Mouse (Mus musculus) intestine, embryonic 14.5 days (tissue): Measurements from ENCODE around the gene Acsl5. TPM values are rescaled to one million over a fixed set of nuclear protein-coding genes. Genes with fewer than 3 reads are reported as not detected.

ENCODE experiments used
- ATAC-seq: fragments of 200-750 bp; cut with Nextera tagmentation; replicated peaks from 2 replicates; pipeline ENCODE4 v1.8.0; 2017; ENCODE audit warnings: low read depth, moderate number of reproducible peaks, moderate TSS enrichment, moderate library complexity; ENCODE audit not compliant: low FRiP score, low TSS enrichment
- DNase-seq: peaks from one replicate; pipeline ENCODE4 v3.0.0-alpha.2; 2018; ENCODE audit warnings: low spot score
- H3K27ac ChIP-seq: fragments of 300-500 bp; sonication (generic); 2 replicates; pipeline ENCODE4 v1.5.1; 2014; ENCODE audit warnings: low read depth, mild to moderate bottlenecking, control low read depth
- H3K27me3 ChIP-seq: fragments of 300-500 bp; sonication (generic); replicated peaks from 2 replicates; pipeline ENCODE4 v1.6.1; 2014; ENCODE audit warnings: low read length, control low read depth; ENCODE audit not compliant: control insufficient read depth, insufficient read depth
- H3K36me3 ChIP-seq: fragments of 300-500 bp; sonication (generic); 2 replicates; pipeline ENCODE4 v1.6.1; 2014; ENCODE audit warnings: low read length, control low read depth; ENCODE audit not compliant: control insufficient read depth, insufficient read depth
- H3K4me1 ChIP-seq: fragments of 300-500 bp; sonication (generic); replicated peaks from 2 replicates; pipeline ENCODE4 v1.6.1; 2014; ENCODE audit warnings: low read length, control low read depth, mixed read lengths; ENCODE audit not compliant: control insufficient read depth, insufficient read depth
- H3K4me2 ChIP-seq: fragments of 300-500 bp; sonication (generic); 2 replicates; pipeline ENCODE4 v1.6.1; 2014; ENCODE audit warnings: low read length
- H3K4me3 ChIP-seq: fragments of 300-500 bp; sonication (generic); 2 replicates; pipeline ENCODE4 v1.5.1; 2014; ENCODE audit warnings: low read depth, low read length, control low read depth, mixed read lengths
- H3K9ac ChIP-seq: fragments of 300-500 bp; sonication (generic); 2 replicates; pipeline ENCODE4 v1.6.1; 2014; ENCODE audit warnings: mild to moderate bottlenecking, low read length
- H3K9me3 ChIP-seq: fragments of 300-500 bp; sonication (generic); 2 replicates; pipeline ENCODE4 v1.6.1; 2016; ENCODE audit warnings: low read length, control low read depth; ENCODE audit not compliant: control insufficient read depth
- WGBS: fragments of 180-500 bp; shearing (Covaris S2); extraction: QIAGEN DNeasy Blood & Tissue Kit; methylation state at CpG from one replicate; pipeline ENCODE4 v1.1.7; 2014; 5-methylcytosine and 5-hydroxymethylcytosine counted together
- polyA plus RNA-seq: library from polyadenylated mRNA; unstranded; fragments of >200 nt; fragmentation: Nextera tagmentation; extraction: Ambion mirVana; gene quantifications from 2 replicates; pipeline ENCODE4 v1.2.1, GENCODE M21; 2014

The Acsl5 gene
- polyA plus RNA-seq, 1 experiment from 2014 or later, result 86.5 TPM

DNA sequence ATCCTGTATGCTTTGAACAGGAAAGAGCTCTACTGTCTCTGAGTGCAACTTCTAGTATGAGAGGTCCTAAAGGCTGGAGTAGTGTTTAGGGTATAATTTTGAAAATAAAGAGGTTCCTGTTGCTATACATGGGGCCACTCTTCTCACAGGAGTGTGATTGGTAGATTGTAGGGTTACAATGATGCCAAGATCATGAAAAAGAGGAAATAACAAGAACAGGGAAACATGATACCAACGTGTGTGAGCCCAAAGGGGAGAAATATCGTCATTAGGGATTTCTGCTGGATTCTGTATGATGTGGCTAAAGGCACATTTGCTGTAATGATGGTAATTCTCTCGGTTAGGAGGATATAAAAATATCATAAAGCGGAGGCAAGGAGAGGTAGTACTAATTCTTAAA, 34.3 kb downstream of the Acsl5 start:
- H3K4me2 ChIP-seq, result no peak overlapping the region
- 88% methylated on average over 4 of the region's 4 CpGs for WGBS
- no peaks in the 10 kb centered on the region for H3K27me3 ChIP-seq
- no peak overlapping the region for H3K27ac ChIP-seq
- peaks cover 58% of the 10 kb centered on the region for H3K36me3 ChIP-seq
- H3K4me1 ChIP-seq, result no peaks in the 10 kb centered on the region
- no peak overlapping the region for H3K4me3 ChIP-seq
- no peaks in the 10 kb centered on the region for H3K9me3 ChIP-seq
- H3K9ac ChIP-seq, result no peak overlapping the region
- ATAC-seq (no peak), DNase-seq (no peak)

DNA sequence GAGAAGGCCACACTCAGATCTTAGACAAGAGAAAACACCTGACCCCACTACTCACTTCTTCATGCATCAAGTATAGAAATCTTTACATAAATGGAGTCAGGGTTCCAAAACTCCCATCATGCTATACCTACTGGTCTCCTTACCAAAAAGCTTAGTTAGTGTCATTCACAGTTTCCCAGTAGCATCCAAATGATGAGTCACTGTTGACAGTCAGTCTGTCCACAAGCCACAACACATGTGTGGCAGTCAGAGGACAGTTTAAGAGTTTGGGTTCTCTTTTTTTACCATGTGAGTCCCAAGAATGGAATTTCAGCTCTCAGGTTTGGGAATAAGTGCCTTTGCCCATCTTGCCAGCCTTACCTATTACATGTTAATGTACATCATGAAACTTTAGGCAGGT, 37.2 kb downstream of the Acsl5 start:
- H3K27ac ChIP-seq, result no peak overlapping the region
- no peaks in the 10 kb centered on the region for H3K9me3 ChIP-seq
- ATAC-seq (no peak), DNase-seq (no peak)
- no peaks in the 10 kb centered on the region for H3K27me3 ChIP-seq
- no peak overlapping the region for H3K4me3 ChIP-seq
- H3K4me2 ChIP-seq, result no peak overlapping the region
- H3K9ac ChIP-seq, result no peak overlapping the region
- no peaks in the 10 kb centered on the region for H3K4me1 ChIP-seq
- H3K36me3 ChIP-seq, result peaks cover 47% of the 10 kb centered on the region

DNA sequence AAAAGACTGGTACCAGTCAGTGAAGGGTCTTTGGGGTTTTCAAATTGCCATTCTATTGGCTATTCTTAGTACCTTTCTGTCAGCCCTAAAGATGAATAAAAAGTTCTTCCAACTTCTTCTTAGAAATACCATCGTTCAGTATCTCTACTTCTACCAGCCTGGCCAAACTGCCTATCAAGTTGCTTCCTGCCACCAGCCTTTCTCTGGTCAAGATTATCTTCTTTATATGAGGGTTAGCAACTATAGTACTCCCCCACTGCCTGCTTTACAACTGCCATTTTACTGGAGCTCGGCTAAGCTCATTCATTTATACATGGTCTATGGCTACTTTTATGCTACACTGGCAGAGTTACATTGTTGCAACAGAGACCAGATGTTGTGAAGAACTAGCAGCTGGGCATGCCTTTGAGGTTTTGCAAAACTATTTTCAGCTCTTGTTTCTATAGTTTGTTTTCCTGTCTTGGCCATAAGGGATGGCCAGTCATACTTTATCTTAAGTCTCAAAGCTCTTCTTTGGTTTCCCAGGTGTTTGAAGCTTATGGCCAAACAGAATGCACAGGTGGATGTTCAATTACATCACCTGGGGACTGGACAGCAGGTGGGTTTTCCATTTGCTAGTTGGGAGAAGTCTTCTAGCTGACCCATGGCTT, 39.0 kb downstream of the Acsl5 start:
- Histone ChIP-seq H3K9me3 (no peaks in the 10 kb centered on the region), H3K27me3 (no peaks in the 10 kb centered on the region), H3K9ac (no peak overlapping the region), H3K4me1 (no peaks in the 10 kb centered on the region), H3K4me3 (no peak overlapping the region), H3K36me3 (peaks cover 53% of the 10 kb centered on the region), H3K4me2 (no peak overlapping the region), H3K27ac (no peak overlapping the region)
- ATAC-seq (no peak), DNase-seq (no peak)
- WGBS, result 83% methylated on average over 2 of the region's 2 CpGs

DNA sequence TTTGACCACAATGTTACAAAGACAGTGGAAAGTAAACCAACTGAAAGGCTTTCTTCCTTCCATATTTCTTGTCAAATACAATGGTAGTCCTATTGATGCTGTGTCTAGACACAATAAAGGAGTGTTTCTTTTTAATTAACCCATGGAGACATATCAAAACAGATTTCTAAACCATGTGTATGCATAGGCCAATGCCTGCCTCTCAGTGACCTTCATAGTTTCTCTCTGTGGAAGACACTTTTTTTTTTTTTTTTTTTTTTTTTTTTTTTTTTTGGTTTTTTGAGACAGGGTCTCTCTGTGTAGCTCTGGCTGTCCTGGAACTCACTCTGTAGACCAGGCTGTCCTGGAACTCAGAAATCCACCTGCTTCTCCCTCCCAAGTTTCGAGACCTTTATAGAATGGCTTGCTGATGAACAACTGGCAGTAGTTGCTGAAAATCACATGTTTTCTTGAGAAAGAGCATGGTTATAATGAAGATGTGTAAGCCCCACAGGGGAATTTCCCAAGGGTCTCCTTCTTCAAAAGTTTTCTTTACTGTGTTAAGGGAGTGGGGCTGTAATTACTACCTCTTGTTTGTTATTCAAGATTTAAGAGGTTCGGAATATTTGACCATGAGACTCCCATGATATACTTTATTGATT, 40.6 kb downstream of the Acsl5 start:
- WGBS, result 97% methylated on average over 2 of the region's 2 CpGs
- no peaks in the 10 kb centered on the region for H3K9me3 ChIP-seq
- no peaks in the 10 kb centered on the region for H3K27me3 ChIP-seq
- DNase-seq (no peak), ATAC-seq (no peak)
- no peaks in the 10 kb centered on the region for H3K4me1 ChIP-seq
- no peak overlapping the region for H3K27ac ChIP-seq
- no peak overlapping the region for H3K4me2 ChIP-seq
- H3K9ac ChIP-seq, result no peak overlapping the region
- H3K36me3 ChIP-seq, result peaks cover 63% of the 10 kb centered on the region
- H3K4me3 ChIP-seq, result no peak overlapping the region

- no peaks in the 10 kb centered on the region for H3K9me3 ChIP-seq
- no peak overlapping the region for H3K4me2 ChIP-seq
- no peak overlapping the region for H3K4me3 ChIP-seq
- H3K36me3 ChIP-seq, result peaks cover 70% of the 10 kb centered on the region
- DNase-seq (no peak), ATAC-seq (no peak)
- no peaks in the 10 kb centered on the region for H3K4me1 ChIP-seq
- H3K9ac ChIP-seq, result no peak overlapping the region
- H3K27ac ChIP-seq, result no peak overlapping the region
- 45% methylated on average over 4 of the region's 4 CpGs for WGBS
- H3K27me3 ChIP-seq, result no peaks in the 10 kb centered on the region
Observed at GRCm38 (mm10) chr19:55293175-55293574, 41.4 kb downstream of the Acsl5 start.

GRCm38 (mm10) chr19:55295075-55295474, 43.3 kb downstream of the Acsl5 start:
- H3K4me1 ChIP-seq, result no peaks in the 10 kb centered on the region
- WGBS, result 90% methylated on average over 9 of the region's 9 CpGs
- H3K27ac ChIP-seq, result no peak overlapping the region
- H3K9me3 ChIP-seq, result no peaks in the 10 kb centered on the region
- no peak for DNase-seq
- no peak for ATAC-seq
- no peaks in the 10 kb centered on the region for H3K27me3 ChIP-seq
- peaks cover 72% of the 10 kb centered on the region for H3K36me3 ChIP-seq
- H3K4me2 ChIP-seq, result no peak overlapping the region
- no peak overlapping the region for H3K4me3 ChIP-seq
- H3K9ac ChIP-seq, result no peak overlapping the region

DNA sequence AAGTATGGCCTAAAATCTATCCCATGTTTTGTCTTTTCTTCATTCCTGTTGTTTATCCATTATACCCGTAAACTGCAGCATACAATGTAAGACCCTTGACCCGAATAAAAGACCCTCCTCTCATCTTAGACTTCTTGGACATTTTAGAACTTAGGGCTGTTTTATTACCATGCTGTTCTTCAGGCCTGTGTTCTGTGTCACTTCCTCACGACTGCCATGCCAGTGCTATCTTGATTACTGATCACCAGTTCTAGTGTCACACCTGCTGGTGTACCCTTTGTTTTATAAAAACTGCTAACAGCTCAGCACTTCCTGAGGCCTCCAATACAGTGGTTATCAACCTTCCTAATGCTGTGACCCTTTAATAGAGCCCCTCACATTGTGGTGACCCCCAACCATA, 43.8 kb downstream of the Acsl5 start:
- Histone ChIP-seq H3K27ac (no peak overlapping the region), H3K9ac (no peak overlapping the region), H3K36me3 (peaks cover 75% of the 10 kb centered on the region), H3K27me3 (no peaks in the 10 kb centered on the region), H3K9me3 (no peaks in the 10 kb centered on the region), H3K4me1 (no peaks in the 10 kb centered on the region), H3K4me2 (no peak overlapping the region), H3K4me3 (no peak overlapping the region)
- DNase-seq, result no peak
- 80% methylated on average over 3 of the region's 3 CpGs for WGBS
- no peak for ATAC-seq

DNA sequence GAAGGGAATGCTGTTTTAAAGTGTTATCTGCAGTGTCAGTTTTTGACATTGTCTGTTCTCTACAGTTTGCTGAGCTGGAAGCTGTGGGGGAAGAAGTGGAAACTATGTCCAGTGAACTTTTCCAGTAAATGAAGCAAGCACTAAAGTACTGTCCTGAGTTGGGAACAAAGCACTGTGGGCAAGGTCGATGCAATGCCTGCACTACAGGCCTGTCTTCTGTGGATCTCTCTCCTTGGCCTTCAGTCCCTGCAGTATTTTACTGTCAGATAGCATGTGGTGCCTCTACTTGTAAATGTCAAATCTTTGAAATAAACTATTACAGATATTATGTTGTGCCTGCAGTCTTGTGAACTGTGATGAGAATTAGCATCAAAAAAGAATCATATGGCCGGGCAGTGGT, 44.6 kb downstream of the Acsl5 start:
- no peak overlapping the region for H3K9ac ChIP-seq
- H3K27me3 ChIP-seq, result no peaks in the 10 kb centered on the region
- H3K9me3 ChIP-seq, result no peaks in the 10 kb centered on the region
- H3K4me1 ChIP-seq, result no peaks in the 10 kb centered on the region
- ATAC-seq, result no peak
- H3K36me3 ChIP-seq, result peaks cover 74% of the 10 kb centered on the region
- WGBS, result 97% methylated on average over 2 of the region's 2 CpGs
- DNase-seq, result no peak
- no peak overlapping the region for H3K4me2 ChIP-seq
- H3K4me3 ChIP-seq, result no peak overlapping the region
- no peak overlapping the region for H3K27ac ChIP-seq

- Histone ChIP-seq H3K27me3 (no peaks in the 10 kb centered on the region), H3K36me3 (peaks cover 82% of the 10 kb centered on the region), H3K9me3 (no peaks in the 10 kb centered on the region), H3K27ac (no peak overlapping the region), H3K4me3 (no peak overlapping the region), H3K9ac (no peak overlapping the region), H3K4me2 (no peak overlapping the region), H3K4me1 (no peaks in the 10 kb centered on the region)
- 90% methylated on average over 2 of the region's 2 CpGs for WGBS
- ATAC-seq, result no peak
- no peak for DNase-seq
Observed at GRCm38 (mm10) chr19:55297489-55297888, 45.8 kb downstream of the Acsl5 start.
